Mouse (Mus musculus): Measurements from ENCODE around the gene Ap3b1. TPM values are rescaled to one million over a fixed set of nuclear protein-coding genes. Genes with fewer than 3 reads are reported as not detected.

Ap3b1 gene
- polyA plus RNA-seq, 1 experiment from 2014 or later: 32.1 TPM

- H3K4me1 ChIP-seq: peaks cover 7% of the 10 kb centered on the region
- no peak for DNase-seq (ENCODE audit: extremely low spot score, low spot score)
- H3K4me3 ChIP-seq: no peak overlapping the region
- 74% methylated on average over 8 of the region's 8 CpGs for WGBS
- no peaks in the 10 kb centered on the region for H3K9me3 ChIP-seq
- H3K27ac ChIP-seq: no peak overlapping the region
- no peaks in the 10 kb centered on the region for H3K36me3 ChIP-seq (replicated peaks)
- H3K27me3 ChIP-seq (ENCODE audit: poor library complexity, severe bottlenecking): no peaks in the 10 kb centered on the region
These were observed 23.3 kb downstream of the Ap3b1 start for GRCm38 (mm10) chr13:94381829-94382675.

GRCm38 (mm10) chr13:94384931-94385570, 26.3 kb downstream of the Ap3b1 start:
- Histone ChIP-seq H3K36me3 (replicated peaks) (no peaks in the 10 kb centered on the region), H3K4me3 (no peak overlapping the region), H3K9me3 (no peaks in the 10 kb centered on the region), H3K27ac (no peak overlapping the region), H3K27me3 (ENCODE audit: poor library complexity, severe bottlenecking) (no peaks in the 10 kb centered on the region), H3K4me1 (peaks cover 7% of the 10 kb centered on the region; the same call in 1 of the 2 replicates)
- no peak for DNase-seq (ENCODE audit: extremely low spot score, low spot score)
- WGBS: 88% methylated on average over 3 of the region's 3 CpGs

DNA sequence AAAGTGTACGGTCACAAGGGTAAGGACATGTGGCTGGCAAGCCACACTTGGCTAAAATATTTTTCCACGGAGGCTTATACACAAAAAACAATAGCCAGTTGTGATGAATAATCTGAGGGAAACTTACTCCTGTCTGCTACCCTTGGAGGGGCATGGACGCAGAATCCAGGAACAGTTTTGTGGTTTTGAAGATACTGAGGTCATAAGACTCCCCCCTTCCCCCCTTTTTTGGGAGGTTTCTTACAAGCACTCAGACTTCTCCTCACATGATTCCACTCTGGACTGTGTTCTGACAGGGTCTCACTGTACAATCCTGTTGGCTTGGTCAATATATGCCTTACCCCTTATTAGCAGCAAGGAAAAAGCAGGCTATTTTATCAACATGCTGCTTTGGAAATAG, 29.8 kb downstream of the Ap3b1 start:
- Histone ChIP-seq H3K36me3 (replicated peaks) (peaks cover 15% of the 10 kb centered on the region), H3K9me3 (no peaks in the 10 kb centered on the region), H3K27me3 (ENCODE audit: poor library complexity, severe bottlenecking) (no peaks in the 10 kb centered on the region), H3K27ac (no peak overlapping the region), H3K4me3 (no peak overlapping the region), H3K4me1 (peaks cover 7% of the 10 kb centered on the region; the same call in 1 of the 2 replicates)
- WGBS: 86% methylated on average over 3 of the region's 3 CpGs
- DNase-seq (ENCODE audit: extremely low spot score, low spot score): no peak

- 89% methylated on average over 2 of the region's 2 CpGs for WGBS
- Histone ChIP-seq H3K27ac (no peak overlapping the region), H3K4me3 (no peak overlapping the region), H3K36me3 (replicated peaks) (peaks cover 20% of the 10 kb centered on the region), H3K9me3 (no peaks in the 10 kb centered on the region), H3K27me3 (ENCODE audit: poor library complexity, severe bottlenecking) (no peaks in the 10 kb centered on the region), H3K4me1 (peaks cover 7% of the 10 kb centered on the region; the same call in 1 of the 2 replicates)
- DNase-seq (ENCODE audit: extremely low spot score, low spot score): no peak
These were observed 30.8 kb downstream of the Ap3b1 start for GRCm38 (mm10) chr13:94389541-94389940.

DNA sequence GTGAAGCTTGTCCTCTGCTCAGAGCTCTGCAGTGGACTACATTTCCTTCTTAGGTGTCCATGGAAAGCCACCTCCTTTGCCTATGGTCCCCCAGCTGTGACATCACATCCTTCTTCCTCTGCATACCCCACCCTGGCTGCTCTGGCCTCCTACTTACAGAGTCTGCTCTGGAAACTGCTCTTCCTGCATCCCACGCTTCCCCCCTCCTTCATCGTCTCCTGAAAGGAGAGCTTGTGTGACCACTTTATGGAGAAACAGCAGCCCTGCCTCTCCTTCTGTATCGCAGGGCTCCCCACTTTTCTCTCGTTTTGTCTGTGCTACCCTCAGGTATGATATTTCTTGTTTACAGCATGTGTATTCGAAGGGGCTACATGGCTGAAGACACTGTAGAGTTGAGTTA, 33.5 kb downstream of the Ap3b1 start:
- DNase-seq (ENCODE audit: extremely low spot score, low spot score): no peak
- Histone ChIP-seq H3K9me3 (no peaks in the 10 kb centered on the region), H3K4me1 (peaks cover 7% of the 10 kb centered on the region; the same call in 1 of the 2 replicates), H3K4me3 (no peak overlapping the region), H3K27ac (no peak overlapping the region), H3K27me3 (ENCODE audit: poor library complexity, severe bottlenecking) (no peaks in the 10 kb centered on the region), H3K36me3 (replicated peaks) (peaks cover 40% of the 10 kb centered on the region)
- WGBS: 91% methylated on average over 5 of the region's 5 CpGs

- 88% methylated on average over 9 of the region's 9 CpGs for WGBS
These were observed 35.7 kb downstream of the Ap3b1 start for GRCm38 (mm10) chr13:94394486-94394885.

DNA sequence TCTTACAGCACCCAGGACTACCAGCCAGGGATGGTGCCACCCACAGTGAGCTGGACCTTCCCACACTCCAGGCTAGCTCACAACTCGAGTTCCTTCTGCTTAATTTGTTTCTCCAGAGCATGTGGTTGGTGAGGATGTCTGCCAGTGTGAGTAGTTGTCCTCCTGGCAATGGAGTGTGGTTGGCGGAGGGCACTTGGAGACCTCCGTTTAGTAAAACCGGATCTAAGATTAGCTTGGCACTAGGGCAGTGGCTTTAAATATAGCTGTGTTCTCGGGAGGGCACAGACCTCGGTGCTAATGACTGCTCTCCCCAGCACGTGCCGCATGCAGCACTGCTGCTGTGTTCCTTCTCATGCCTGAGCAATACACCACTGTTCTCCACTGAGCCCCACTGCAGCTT, 37.0 kb downstream of the Ap3b1 start:
- H3K4me1 ChIP-seq: no peaks in the 10 kb centered on the region
- no peak overlapping the region for H3K4me3 ChIP-seq
- 95% methylated on average over 8 of the region's 8 CpGs for WGBS
- no peak overlapping the region for H3K27ac ChIP-seq
- H3K36me3 ChIP-seq (replicated peaks): peaks cover 40% of the 10 kb centered on the region
- H3K9me3 ChIP-seq: no peaks in the 10 kb centered on the region
- DNase-seq (ENCODE audit: extremely low spot score, low spot score): no peak
- no peaks in the 10 kb centered on the region for H3K27me3 ChIP-seq (ENCODE audit: poor library complexity, severe bottlenecking)

More at GRCm38 (mm10) chr13:94394486-94394885, 35.7 kb downstream of the Ap3b1 start:
- no peaks in the 10 kb centered on the region for H3K4me1 ChIP-seq
- no peak overlapping the region for H3K4me3 ChIP-seq
- no peaks in the 10 kb centered on the region for H3K27me3 ChIP-seq (ENCODE audit: poor library complexity, severe bottlenecking)
- peaks cover 40% of the 10 kb centered on the region for H3K36me3 ChIP-seq (replicated peaks)
- no peak overlapping the region for H3K27ac ChIP-seq
- no peaks in the 10 kb centered on the region for H3K9me3 ChIP-seq
- DNase-seq (ENCODE audit: extremely low spot score, low spot score): no peak

DNA sequence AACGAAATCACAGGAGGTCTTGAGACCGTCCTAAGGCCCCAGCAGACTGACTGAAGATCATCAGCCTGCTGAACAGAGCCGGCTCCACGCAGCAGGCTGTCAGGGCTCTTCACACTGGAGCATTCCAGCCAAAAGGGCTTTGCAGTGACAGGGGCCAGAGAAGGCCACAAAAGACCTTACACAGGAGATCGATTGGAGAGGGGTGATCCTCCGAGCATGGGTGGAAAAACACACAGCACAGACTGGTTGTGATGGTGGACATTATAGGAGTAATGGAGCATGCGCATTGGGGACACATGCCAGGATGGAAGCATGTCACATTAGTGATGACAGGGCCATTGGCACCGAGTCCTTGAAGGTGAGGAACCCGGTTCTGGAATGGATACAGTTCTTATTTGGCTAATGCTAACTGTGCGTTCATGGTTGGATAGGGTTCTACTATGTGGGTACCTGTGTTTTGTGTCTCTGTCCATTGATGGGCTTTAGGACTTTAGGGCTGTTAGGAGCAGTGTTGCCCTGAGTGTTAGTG, 37.7 kb downstream of the Ap3b1 start:
- no peak overlapping the region for H3K4me3 ChIP-seq
- no peak for DNase-seq (ENCODE audit: extremely low spot score, low spot score)
- 96% methylated on average over 10 of the region's 10 CpGs for WGBS

DNA sequence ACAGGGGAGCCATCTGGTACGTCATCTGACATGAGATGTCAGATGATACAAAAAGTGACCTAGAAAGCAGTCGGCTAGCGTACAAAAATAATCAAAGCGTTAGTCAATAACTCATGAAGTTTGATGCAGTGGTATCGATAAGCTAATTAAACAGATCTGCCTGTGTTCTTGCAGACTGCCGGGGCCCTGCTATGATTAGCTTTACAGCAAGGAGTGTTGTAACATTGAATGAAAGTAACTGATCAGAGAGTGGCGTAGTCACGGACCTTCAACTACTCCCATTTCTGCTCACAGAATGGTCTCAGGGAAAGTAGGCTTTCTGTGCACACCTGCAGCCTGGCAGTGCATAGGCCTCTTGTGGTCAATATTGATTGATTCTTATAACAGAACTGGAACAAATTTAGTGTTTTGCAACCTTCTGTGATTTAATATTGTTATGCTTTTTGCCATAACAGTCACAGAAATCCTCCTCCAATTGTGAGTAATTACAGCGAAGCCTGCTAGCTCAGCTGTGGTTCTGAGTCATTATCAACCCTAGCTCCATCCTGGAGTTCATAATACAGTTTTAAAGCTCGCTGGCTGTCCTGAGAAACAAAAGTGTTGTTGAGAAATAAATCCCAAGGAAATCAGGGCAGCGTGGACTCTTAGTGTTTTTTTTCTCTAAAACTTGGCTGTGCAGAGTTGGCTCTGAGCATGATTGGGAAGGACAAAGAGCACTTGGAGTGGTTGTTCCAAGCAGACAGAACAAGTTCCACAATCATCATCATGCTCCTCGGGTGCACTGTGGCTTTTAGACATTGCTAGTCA, 40.0 kb downstream of the Ap3b1 start:
- no peaks in the 10 kb centered on the region for H3K4me1 ChIP-seq
- H3K27me3 ChIP-seq (ENCODE audit: poor library complexity, severe bottlenecking): no peaks in the 10 kb centered on the region
- H3K4me3 ChIP-seq: no peak overlapping the region
- no peaks in the 10 kb centered on the region for H3K9me3 ChIP-seq
- 94% methylated on average over 12 of the region's 12 CpGs for WGBS
- H3K27ac ChIP-seq: no peak overlapping the region
- H3K36me3 ChIP-seq (replicated peaks): peaks cover 32% of the 10 kb centered on the region
- no peak for DNase-seq (ENCODE audit: extremely low spot score, low spot score)

More for the DNA sequence above, 37.7 kb downstream of the Ap3b1 start:
- Histone ChIP-seq H3K36me3 (replicated peaks) (peaks cover 40% of the 10 kb centered on the region), H3K27ac (no peak overlapping the region), H3K27me3 (ENCODE audit: poor library complexity, severe bottlenecking) (no peaks in the 10 kb centered on the region), H3K9me3 (no peaks in the 10 kb centered on the region), H3K4me1 (no peaks in the 10 kb centered on the region)

- H3K36me3 ChIP-seq (replicated peaks): peaks cover 37% of the 10 kb centered on the region
- no peak overlapping the region for H3K4me3 ChIP-seq
- WGBS: 92% methylated on average over 8 of the region's 8 CpGs
- H3K4me1 ChIP-seq: no peaks in the 10 kb centered on the region
- DNase-seq (ENCODE audit: extremely low spot score, low spot score): no peak
- no peaks in the 10 kb centered on the region for H3K27me3 ChIP-seq (ENCODE audit: poor library complexity, severe bottlenecking)
- H3K9me3 ChIP-seq: no peaks in the 10 kb centered on the region; the same call in 1 of the 2 replicates
- no peak overlapping the region for H3K27ac ChIP-seq
These were observed 41.7 kb downstream of the Ap3b1 start for GRCm38 (mm10) chr13:94400465-94400864.

DNA sequence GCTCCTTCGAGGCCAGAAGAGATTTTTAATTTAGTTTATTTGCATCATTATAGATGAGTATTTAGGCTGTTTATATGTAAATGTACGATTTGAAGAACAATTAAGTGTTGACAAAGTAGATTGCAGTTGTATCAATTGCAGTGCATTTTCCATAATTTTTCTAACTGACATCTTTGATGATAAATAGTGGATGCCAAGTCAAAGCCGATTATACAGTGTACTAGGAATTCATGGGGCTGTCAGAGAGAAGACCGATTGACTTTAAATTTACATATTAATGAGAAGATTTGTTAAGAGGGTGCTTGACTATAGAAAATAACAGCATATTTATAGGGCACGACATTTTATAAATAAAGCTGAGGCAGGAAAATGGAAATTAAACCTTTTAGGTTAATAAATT, 64.8 kb downstream of the Ap3b1 start:
- Histone ChIP-seq H3K4me3 (no peak overlapping the region), H3K4me1 (no peaks in the 10 kb centered on the region), H3K36me3 (replicated peaks) (peaks cover 17% of the 10 kb centered on the region), H3K27ac (no peak overlapping the region), H3K9me3 (no peaks in the 10 kb centered on the region), H3K27me3 (ENCODE audit: poor library complexity, severe bottlenecking) (no peaks in the 10 kb centered on the region)
- no peak for DNase-seq (ENCODE audit: extremely low spot score, low spot score)
- WGBS: 89% methylated on average over 5 of the region's 5 CpGs

GRCm38 (mm10) chr13:94429567-94429966, 70.8 kb downstream of the Ap3b1 start:
- H3K9me3 ChIP-seq: no peaks in the 10 kb centered on the region
- H3K4me3 ChIP-seq: no peak overlapping the region
- no peak overlapping the region for H3K27ac ChIP-seq
- no peaks in the 10 kb centered on the region for H3K27me3 ChIP-seq (ENCODE audit: poor library complexity, severe bottlenecking)
- peaks cover 28% of the 10 kb centered on the region for H3K36me3 ChIP-seq (replicated peaks)
- 92% methylated on average over 2 of the region's 2 CpGs for WGBS
- no peaks in the 10 kb centered on the region for H3K4me1 ChIP-seq
- no peak for DNase-seq (ENCODE audit: extremely low spot score, low spot score)
